Mouse (Mus musculus) midbrain, embryonic 13.5 days (tissue): Measurements from ENCODE around the gene Chaf1a. TPM values are rescaled to one million over a fixed set of nuclear protein-coding genes. Genes with fewer than 3 reads are reported as not detected.

ENCODE experiments used
- ATAC-seq: fragments of 200-750 bp; cut with Nextera tagmentation; 2 replicates; pipeline ENCODE4 v1.8.0; 2017; ENCODE audit warnings: mild to moderate bottlenecking, moderate TSS enrichment, moderate library complexity
- H3K27ac ChIP-seq: fragments of 300-500 bp; sonication (generic); 2 replicates; pipeline ENCODE4 v1.5.1; 2015; ENCODE audit warnings: inconsistent platforms, mild to moderate bottlenecking, moderate library complexity
- H3K27me3 ChIP-seq: fragments of 300-500 bp; sonication (generic); 2 replicates; pipeline ENCODE4 v1.6.1; 2015; ENCODE audit warnings: mild to moderate bottlenecking, inconsistent platforms
- H3K36me3 ChIP-seq: fragments of 300-500 bp; sonication (generic); 2 replicates; pipeline ENCODE4 v1.6.1; 2015; ENCODE audit warnings: mild to moderate bottlenecking, inconsistent platforms
- H3K4me1 ChIP-seq: fragments of 300-500 bp; sonication (generic); replicated peaks from 2 replicates; pipeline ENCODE4 v1.6.1; 2015; ENCODE audit warnings: inconsistent platforms
- H3K4me2 ChIP-seq: fragments of 300-500 bp; sonication (generic); replicated peaks from 2 replicates; pipeline ENCODE4 v1.6.1; 2015; ENCODE audit warnings: moderate library complexity, mild to moderate bottlenecking, inconsistent platforms
- H3K4me3 ChIP-seq: fragments of 300-500 bp; sonication (generic); replicated peaks from 2 replicates; pipeline ENCODE4 v1.5.1; 2015; ENCODE audit warnings: mild to moderate bottlenecking, inconsistent platforms
- H3K9ac ChIP-seq: fragments of 300-500 bp; sonication (generic); replicated peaks from 2 replicates; pipeline ENCODE4 v1.6.1; 2015; ENCODE audit warnings: mild to moderate bottlenecking, inconsistent platforms
- H3K9me3 ChIP-seq: fragments of 300-500 bp; sonication (generic); 2 replicates; pipeline ENCODE4 v1.6.1; 2016; ENCODE audit warnings: mild to moderate bottlenecking, inconsistent platforms
- WGBS: fragments of 180-500 bp; shearing (Covaris S2); methylation state at CpG from one replicate; pipeline ENCODE4 v1.1.7; 2015; 5-methylcytosine and 5-hydroxymethylcytosine counted together
- polyA plus RNA-seq: library from polyadenylated mRNA; unstranded; fragments of >200 nt; fragmentation: Nextera tagmentation; extraction: Ambion mirVana; gene quantifications from 2 replicates; pipeline ENCODE4 v1.2.1, GENCODE M21; 2015

The Chaf1a gene
- 10.1 and 11.0 TPM in 2 replicates for polyA plus RNA-seq

- peaks cover 29% of the 10 kb centered on the region for H3K4me1 ChIP-seq
- WGBS, result under 1% methylated on average over 67 of the region's 68 CpGs
- peak within 1 kb of the TSS; percentile 77 for H3K9ac ChIP-seq
- peak; percentile 82 for ATAC-seq
- no peaks in the 10 kb centered on the region for H3K27me3 ChIP-seq
- no peaks in the 10 kb centered on the region for H3K9me3 ChIP-seq
- H3K27ac ChIP-seq, result peak within 1 kb of the TSS; percentile 64
- peak within 1 kb of the TSS; percentile 75 for H3K4me3 ChIP-seq
- no peaks in the 10 kb centered on the region for H3K36me3 ChIP-seq
- peak within 1 kb of the TSS; percentile 93 for H3K4me2 ChIP-seq
These were observed at the start of gene Chaf1a for GRCm38 (mm10) chr17:56040030-56040856. Gene Chaf1a (plus strand): TSS chr17:56040439.

DNA sequence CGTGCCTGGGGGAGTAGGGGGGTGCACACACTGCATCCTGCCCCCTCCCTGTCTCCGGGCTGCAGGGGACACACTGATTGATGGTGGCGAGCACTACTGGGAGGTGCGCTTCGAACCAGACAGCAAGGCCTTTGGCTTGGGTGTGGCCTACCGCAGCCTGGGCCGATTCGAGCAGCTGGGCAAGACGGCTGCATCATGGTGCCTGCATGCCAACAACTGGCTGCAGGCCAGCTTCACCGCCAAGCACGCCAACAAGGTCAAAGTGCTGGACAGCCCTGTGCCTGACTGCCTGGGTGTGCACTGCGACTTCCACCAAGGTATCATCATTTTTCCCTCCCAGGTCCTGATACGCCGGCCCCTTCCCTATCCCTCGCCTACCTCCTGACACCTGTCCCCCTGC is 44.2 kb upstream of the Chaf1a start:
- Histone ChIP-seq H3K4me1 (0 out of 2 replicates have a peak, but pooled peaks cover 7% of the 10 kb centered on the region), H3K9ac (no peak overlapping the region), H3K9me3 (no peaks in the 10 kb centered on the region), H3K4me2 (no peak overlapping the region), H3K27me3 (peaks cover 21% of the 10 kb centered on the region), H3K27ac (no peak overlapping the region), H3K4me3 (no peak overlapping the region), H3K36me3 (peaks cover 66% of the 10 kb centered on the region)
- ATAC-seq, result no peak
- WGBS, result 91% methylated on average over 15 of the region's 15 CpGs

DNA sequence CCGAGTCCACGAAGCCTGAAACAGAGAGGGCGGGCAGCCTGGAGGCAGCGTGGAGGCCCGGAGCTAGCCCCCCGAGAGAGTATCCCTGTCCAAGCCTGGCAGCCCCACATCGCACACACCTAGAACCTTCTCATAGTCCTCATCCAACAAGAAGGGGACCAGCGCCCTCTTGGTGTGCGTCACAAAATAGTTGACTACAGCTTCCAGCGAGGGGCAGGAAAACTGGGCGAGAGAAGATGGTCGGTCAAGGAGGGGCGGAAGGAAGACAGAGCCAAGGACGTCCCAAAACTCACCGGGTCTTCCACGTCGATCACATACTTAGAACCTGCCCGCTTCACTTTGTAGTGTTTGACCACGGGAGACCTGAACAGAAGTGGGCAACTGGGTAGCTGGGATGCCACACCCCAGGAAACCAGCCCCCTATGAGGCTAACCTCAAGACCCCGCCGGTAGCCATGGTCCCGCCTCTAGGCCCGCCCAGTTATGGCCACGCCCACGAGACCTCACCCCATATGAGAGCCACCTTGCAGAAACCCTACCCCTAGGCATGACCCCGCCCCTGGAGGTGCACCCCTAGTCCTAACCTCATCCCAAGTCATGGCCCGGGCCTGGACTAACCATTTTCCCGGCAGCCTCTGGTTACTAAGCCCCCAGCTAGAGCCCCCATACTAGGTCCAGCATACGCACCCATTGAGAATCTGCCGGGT is 40.3 kb upstream of the Chaf1a start:
- Histone ChIP-seq H3K9ac (no peak overlapping the region), H3K36me3 (peaks cover 30% of the 10 kb centered on the region), H3K9me3 (no peaks in the 10 kb centered on the region), H3K4me2 (no peak overlapping the region), H3K27me3 (peaks cover 28% of the 10 kb centered on the region), H3K27ac (no peak overlapping the region), H3K4me1 (0 out of 2 replicates have a peak, but pooled peaks cover 7% of the 10 kb centered on the region), H3K4me3 (no peak overlapping the region)
- peak; percentile 47 for ATAC-seq
- 8% methylated on average over 30 of the region's 30 CpGs for WGBS

DNA sequence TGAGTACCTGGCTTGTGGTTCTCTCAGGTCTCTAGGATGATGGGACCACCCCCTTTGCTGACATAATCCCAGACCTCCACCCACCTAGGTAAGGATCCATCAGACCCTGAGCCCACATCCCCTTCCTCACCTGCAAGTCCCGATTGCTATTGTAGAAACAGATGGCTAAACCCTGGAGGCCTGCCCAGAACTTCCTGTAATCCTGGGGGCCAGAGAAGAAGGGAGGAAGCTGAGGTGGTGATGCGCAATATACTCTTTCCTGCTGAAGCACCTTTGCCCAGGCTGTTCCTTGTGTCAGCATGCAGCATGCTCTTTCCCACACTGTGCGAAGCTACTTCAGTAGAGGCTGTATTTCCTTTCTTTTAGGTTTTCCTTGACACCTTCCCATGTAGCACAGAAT is 37.2 kb upstream of the Chaf1a start:
- H3K27ac ChIP-seq, result no peak overlapping the region
- no peak overlapping the region for H3K4me3 ChIP-seq
- no peak for ATAC-seq
- 0 out of 2 replicates have a peak, but pooled peaks cover under 1% of the 10 kb centered on the region for H3K36me3 ChIP-seq
- H3K9me3 ChIP-seq, result no peaks in the 10 kb centered on the region
- H3K9ac ChIP-seq, result no peak overlapping the region
- H3K4me2 ChIP-seq, result no peak overlapping the region
- WGBS, result 86% methylated on average over 3 of the region's 3 CpGs
- H3K4me1 ChIP-seq, result peaks cover 13% of the 10 kb centered on the region
- H3K27me3 ChIP-seq, result peaks cover 32% of the 10 kb centered on the region

DNA sequence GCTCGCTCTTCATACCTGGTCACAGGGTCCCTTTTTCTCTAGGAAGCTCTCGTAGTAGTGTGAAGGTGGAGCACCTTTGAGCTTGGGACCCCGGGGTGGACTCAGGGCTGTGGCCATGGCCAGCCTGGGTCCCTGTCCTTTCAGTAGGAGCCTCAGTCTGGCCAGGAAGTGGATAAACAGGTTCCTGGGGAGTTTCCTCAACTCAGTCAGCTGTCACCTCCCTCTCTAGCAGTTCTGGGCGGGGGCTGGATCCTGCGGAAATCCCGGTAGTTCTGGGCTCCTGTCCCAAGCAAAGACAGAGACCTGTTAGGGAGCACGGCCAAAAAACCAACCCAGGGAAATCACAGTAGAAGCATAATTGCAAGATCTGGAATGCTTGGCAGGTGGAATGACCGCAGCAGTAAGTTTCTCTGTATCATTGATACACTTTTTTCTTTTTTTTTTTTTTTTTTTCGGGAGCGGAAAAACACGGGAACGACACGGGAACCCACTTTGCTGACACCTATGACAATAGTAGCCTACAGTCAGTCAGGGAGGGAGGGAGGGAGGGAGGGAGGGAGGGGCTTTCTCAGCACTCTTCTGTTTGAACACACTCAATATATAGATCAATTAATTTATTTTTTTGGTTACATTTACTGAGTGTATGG is 34.7 kb upstream of the Chaf1a start, which contains the start of the genes Stap2 and Mpnd:
Gene Stap2, minus strand, starts transcription at position 170 of the 647 bp plus-strand sequence.
Gene Mpnd, plus strand, starts transcription at position 297 of the 647 bp plus-strand sequence.
- Histone ChIP-seq H3K9ac (no peak within 1 kb of the TSS), H3K4me2 (no peak within 1 kb of the TSS), H3K27me3 (peaks cover 15% of the 10 kb centered on the region), H3K9me3 (no peaks in the 10 kb centered on the region), H3K36me3 (no peaks in the 10 kb centered on the region), H3K4me1 (peaks cover 19% of the 10 kb centered on the region), H3K4me3 (no peak within 1 kb of the TSS), H3K27ac (no peak within 1 kb of the TSS)
- ATAC-seq, result no peak
- 55% methylated on average over 13 of the region's 13 CpGs for WGBS

DNA sequence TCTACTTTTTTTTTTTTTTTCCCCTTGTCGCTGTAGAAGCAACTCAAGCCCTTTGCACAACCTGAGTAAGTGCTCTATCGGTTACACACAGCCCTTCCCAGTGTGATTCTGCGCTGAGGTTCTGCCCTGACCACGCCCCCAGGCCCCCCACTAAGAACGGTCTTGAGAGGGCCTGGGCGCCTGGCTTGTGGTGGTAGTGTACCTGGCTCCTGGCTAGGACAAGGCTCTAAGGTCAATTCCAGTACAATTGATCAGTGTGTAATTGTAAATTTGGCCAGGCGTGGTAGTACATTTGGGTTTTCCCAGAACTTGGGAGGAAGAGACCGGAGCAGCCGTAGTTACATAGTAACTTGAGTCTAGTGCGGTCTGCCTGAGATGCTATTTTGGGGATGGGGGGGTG is 33.3 kb upstream of the Chaf1a start:
- H3K9ac ChIP-seq, result no peak overlapping the region
- H3K36me3 ChIP-seq, result peaks cover 13% of the 10 kb centered on the region
- no peak overlapping the region for H3K4me2 ChIP-seq
- no peak for ATAC-seq
- H3K27ac ChIP-seq, result peak overlapping the region; percentile 93
- WGBS, result 54% methylated on average over 10 of the region's 10 CpGs
- H3K4me1 ChIP-seq, result peaks cover 34% of the 10 kb centered on the region
- H3K4me3 ChIP-seq, result no peak overlapping the region
- H3K9me3 ChIP-seq, result no peaks in the 10 kb centered on the region
- peaks cover 7% of the 10 kb centered on the region for H3K27me3 ChIP-seq

- Histone ChIP-seq H3K36me3 (peaks cover 20% of the 10 kb centered on the region), H3K27ac (peak overlapping the region; percentile 93), H3K9me3 (no peaks in the 10 kb centered on the region), H3K4me2 (peak overlapping the region; percentile 80), H3K4me3 (peak overlapping the region; percentile 55), H3K27me3 (peaks cover 7% of the 10 kb centered on the region; the same call in 1 of the 2 replicates), H3K4me1 (peaks cover 39% of the 10 kb centered on the region), H3K9ac (peak overlapping the region; percentile 48)
- 36% methylated on average over 14 of the region's 14 CpGs for WGBS
- ATAC-seq, result peak; percentile 22; the same call in 1 of the 2 replicates
These were observed 32.5 kb upstream of the Chaf1a start for GRCm38 (mm10) chr17:56007444-56008355.

- Histone ChIP-seq H3K4me1 (peaks cover 39% of the 10 kb centered on the region), H3K27ac (peak overlapping the region; percentile 93), H3K4me3 (peak overlapping the region; percentile 55), H3K36me3 (peaks cover 28% of the 10 kb centered on the region), H3K9me3 (no peaks in the 10 kb centered on the region), H3K27me3 (peaks cover 7% of the 10 kb centered on the region; the same call in 1 of the 2 replicates), H3K9ac (peak overlapping the region; percentile 76), H3K4me2 (peak overlapping the region; percentile 80)
- ATAC-seq, result peak; percentile 92
- under 1% methylated on average over 21 of the region's 21 CpGs for WGBS
These were observed 31.7 kb upstream of the Chaf1a start for GRCm38 (mm10) chr17:56008356-56009087.

DNA sequence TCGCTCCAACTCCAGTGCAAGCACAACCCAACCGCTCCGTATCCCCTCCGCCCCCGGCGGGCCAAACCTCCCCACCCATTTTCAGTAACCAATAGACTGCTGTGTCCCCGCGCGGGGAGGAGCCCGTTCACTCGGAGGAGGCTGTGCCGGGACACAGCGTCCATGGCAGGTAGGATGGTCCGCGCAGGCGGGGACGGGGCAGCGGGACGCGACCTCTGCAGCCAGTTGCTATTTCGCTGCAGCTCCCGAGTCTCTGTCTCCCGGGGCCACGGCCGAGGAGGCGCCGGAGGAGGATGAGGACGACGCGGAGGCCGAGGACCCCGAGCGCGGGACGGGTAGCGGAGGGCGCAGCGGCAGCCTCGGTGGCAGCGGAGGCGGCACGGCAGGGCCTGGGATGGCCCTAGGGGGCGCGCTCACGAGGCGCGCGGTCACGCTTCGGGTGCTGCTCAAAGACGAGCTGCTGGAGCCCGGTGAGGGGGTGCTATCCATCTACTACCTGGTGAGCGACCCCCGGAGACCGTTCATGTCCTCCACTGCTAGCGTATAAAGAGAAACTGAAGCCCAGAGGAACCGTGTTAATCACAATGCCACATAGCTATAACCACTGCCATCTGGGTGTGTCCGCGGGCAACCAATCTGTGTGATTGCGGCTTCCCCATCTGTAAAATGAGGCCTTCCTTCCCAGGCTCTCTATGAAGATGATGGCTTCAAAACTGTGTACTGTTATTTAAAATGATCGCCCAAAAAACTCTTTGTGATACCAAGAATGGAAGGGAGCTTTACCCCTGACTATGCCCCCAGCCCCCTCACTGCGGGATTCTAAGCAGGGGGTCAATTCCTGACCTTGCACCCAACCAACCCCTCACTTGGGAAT is 30.9 kb upstream of the Chaf1a start:
- 2% methylated on average over 56 of the region's 62 CpGs for WGBS
- peak overlapping the region; percentile 55 for H3K4me3 ChIP-seq
- peak overlapping the region; percentile 76 for H3K9ac ChIP-seq
- peaks cover 39% of the 10 kb centered on the region for H3K4me1 ChIP-seq
- peak overlapping the region; percentile 80 for H3K4me2 ChIP-seq
- H3K9me3 ChIP-seq, result no peaks in the 10 kb centered on the region
- ATAC-seq, result peak; percentile 91
- H3K27me3 ChIP-seq, result peaks cover 7% of the 10 kb centered on the region; the same call in 1 of the 2 replicates
- peaks cover 35% of the 10 kb centered on the region for H3K36me3 ChIP-seq
- peak overlapping the region; percentile 93 for H3K27ac ChIP-seq

- Histone ChIP-seq H3K27ac (peak overlapping the region; percentile 93), H3K9me3 (no peaks in the 10 kb centered on the region), H3K4me2 (peak overlapping the region; percentile 80), H3K9ac (peak overlapping the region; percentile 76), H3K36me3 (peaks cover 39% of the 10 kb centered on the region), H3K4me3 (peak overlapping the region; percentile 55), H3K27me3 (peaks cover 5% of the 10 kb centered on the region; the same call in 1 of the 2 replicates), H3K4me1 (peaks cover 39% of the 10 kb centered on the region)
- no peak for ATAC-seq
- WGBS, result 51% methylated on average over 2 of the region's 2 CpGs
These were observed 30.3 kb upstream of the Chaf1a start for GRCm38 (mm10) chr17:56009962-56010240.
